Mouse (Mus musculus) MEL (cell line): ENCODE data around the gene Col25a1. TPM values are rescaled to one million over a fixed set of nuclear protein-coding genes. Genes with fewer than 3 reads are reported as not detected.

Source experiments
- DNase-seq: peaks from one replicate; pipeline ENCODE4 v3.0.0; 2011; ENCODE audit warnings: low read depth, low spot score
- H3K27ac ChIP-seq: 2 replicates; pipeline ENCODE4 v1.5.1; 2012; ENCODE audit warnings: low read depth, mild to moderate bottlenecking, control low read depth, low read length, moderate library complexity; ENCODE audit not compliant: control insufficient read depth
- H3K27me3 ChIP-seq, 2 experiments: fragments of 150-350 bp in 1 of 2; sonication (generic) in 1 of 2; 2 replicates each; pipeline ENCODE4 v1.6.1; 2012; ENCODE audit warnings: low read length in 2 of 2, mild to moderate bottlenecking in 2 of 2, improper control_type of control experiment in 1 of 2, moderate library complexity in 1 of 2; ENCODE audit not compliant: insufficient read depth in 2 of 2, control insufficient read depth in 1 of 2
- H3K36me3 ChIP-seq, 2 experiments: 2 replicates each; pipeline ENCODE4 v1.6.1; 2012 to 2014; ENCODE audit warnings: low read length in 2 of 2, improper control_type of control experiment in 1 of 2, inconsistent platforms in 1 of 2, mild to moderate bottlenecking in 1 of 2; ENCODE audit not compliant: insufficient read depth in 2 of 2, control insufficient read depth in 1 of 2
- H3K4me1 ChIP-seq, 2 experiments: fragments of 150-350 bp in 1 of 2; sonication (generic) in 1 of 2; 2 replicates each; pipeline ENCODE4 v1.6.1; 2012; ENCODE audit warnings: low read length in 2 of 2, improper control_type of control experiment in 1 of 2, mild to moderate bottlenecking in 1 of 2; ENCODE audit not compliant: insufficient read depth in 2 of 2, control insufficient read depth in 1 of 2
- H3K4me3 ChIP-seq, 2 experiments: fragments of 150-350 bp in 1 of 2; sonication (generic) in 1 of 2; 2 replicates each; pipeline ENCODE4 v1.5.1; 2012; ENCODE audit warnings: low read depth in 2 of 2, low read length in 2 of 2, mild to moderate bottlenecking in 2 of 2, moderate library complexity in 2 of 2, control low read depth in 1 of 2, improper control_type of control experiment in 1 of 2; ENCODE audit not compliant: control insufficient read depth in 1 of 2, insufficient read depth in 1 of 2
- H3K79me2 ChIP-seq: 2 replicates; pipeline ENCODE4 v1.6.1; 2012; ENCODE audit warnings: mild to moderate bottlenecking, low read length, moderate library complexity; ENCODE audit not compliant: control insufficient read depth, poor library complexity, insufficient read depth
- H3K9ac ChIP-seq: 2 replicates; pipeline ENCODE4 v1.6.1; 2012; ENCODE audit warnings: low read depth, mild to moderate bottlenecking, control low read depth, low read length, moderate library complexity; ENCODE audit not compliant: control insufficient read depth, poor library complexity, severe bottlenecking
- H3K9me3 ChIP-seq: fragments of 150-350 bp; sonication (generic); replicated peaks from 2 replicates; pipeline ENCODE4 v1.6.1; 2012; ENCODE audit warnings: mild to moderate bottlenecking, low read length, improper control_type of control experiment, moderate library complexity; ENCODE audit not compliant: insufficient read depth
- CTCF ChIP-seq, 3 experiments: IDR thresholded peaks in 2 of 3; conservative IDR thresholded peaks in 1 of 3; 2 replicates each; pipeline ENCODE4 v1.5.1; 2011 to 2012; ENCODE audit warnings: low read length in 3 of 3, low read depth in 2 of 3, mild to moderate bottlenecking in 2 of 3, improper control_type of control experiment in 1 of 3, inconsistent platforms in 1 of 3, mixed read lengths in 1 of 3, moderate library complexity in 1 of 3; ENCODE audit not compliant: control insufficient read depth in 1 of 3, insufficient read depth in 1 of 3, poor library complexity in 1 of 3, severe bottlenecking in 1 of 3
- E2F4 ChIP-seq: IDR thresholded peaks from 2 replicates; pipeline ENCODE4 v1.6.1; 2011; ENCODE audit warnings: low read depth, low read length, improper control_type of control experiment, borderline replicate concordance
- ELF1 ChIP-seq: IDR thresholded peaks from 2 replicates; pipeline ENCODE4 v1.6.1; 2014; ENCODE audit warnings: low read depth, mild to moderate bottlenecking, inconsistent platforms, low read length, improper control_type of control experiment, moderate library complexity
- GABPA ChIP-seq: IDR thresholded peaks from 2 replicates; pipeline ENCODE4 v1.6.1; 2012; ENCODE audit warnings: low read depth, mild to moderate bottlenecking, inconsistent platforms, low read length, improper control_type of control experiment, moderate library complexity
- GATA1 ChIP-seq: IDR thresholded peaks from 2 replicates; pipeline ENCODE4 v1.6.1; 2011; ENCODE audit warnings: low read depth, low read length, improper control_type of control experiment
- HCFC1 ChIP-seq: IDR thresholded peaks from 2 replicates; pipeline ENCODE4 v1.6.1; 2012; ENCODE audit warnings: low read depth, mild to moderate bottlenecking, inconsistent platforms, low read length, improper control_type of control experiment, moderate library complexity
- MAFK ChIP-seq: IDR thresholded peaks from 2 replicates; pipeline ENCODE4 v1.6.1; 2011; ENCODE audit warnings: low read depth, mild to moderate bottlenecking, low read length, improper control_type of control experiment, borderline replicate concordance
- MEF2A ChIP-seq: IDR thresholded peaks from 2 replicates; pipeline ENCODE4 v1.6.1; 2014; ENCODE audit warnings: low read depth, mild to moderate bottlenecking, inconsistent platforms, low read length, improper control_type of control experiment; ENCODE audit not compliant: poor library complexity, insufficient replicate concordance, severe bottlenecking; ENCODE audit errors: extremely low read depth
- MXI1 ChIP-seq: IDR thresholded peaks from 2 replicates; pipeline ENCODE4 v1.6.1; 2011; ENCODE audit warnings: mild to moderate bottlenecking, low read depth, low read length, improper control_type of control experiment
- POLR2A ChIP-seq, 2 experiments: IDR thresholded peaks; 2 replicates each; pipeline ENCODE4 v1.6.1; 2011 to 2012; ENCODE audit warnings: low read length in 2 of 2, mild to moderate bottlenecking in 2 of 2, control low read depth in 1 of 2, improper control_type of control experiment in 1 of 2, low read depth in 1 of 2, moderate library complexity in 1 of 2; ENCODE audit not compliant: control insufficient read depth in 1 of 2, insufficient read depth in 1 of 2, poor library complexity in 1 of 2
- POLR2AphosphoS2 ChIP-seq: IDR thresholded peaks from 2 replicates; pipeline ENCODE4 v1.6.1; 2011; ENCODE audit warnings: low read length, improper control_type of control experiment
- RCOR1 ChIP-seq: IDR thresholded peaks from 2 replicates; pipeline ENCODE4 v1.6.1; 2012; ENCODE audit warnings: low read depth, mild to moderate bottlenecking, inconsistent platforms, low read length, improper control_type of control experiment
- TBP ChIP-seq: IDR thresholded peaks from 2 replicates; pipeline ENCODE4 v1.8.0; 2011; ENCODE audit warnings: low read depth, low read length, improper control_type of control experiment
- USF1 ChIP-seq: IDR thresholded peaks from 2 replicates; pipeline ENCODE4 v1.6.1; 2014; ENCODE audit warnings: low read depth, mild to moderate bottlenecking, inconsistent platforms, low read length, improper control_type of control experiment, moderate library complexity
- ZC3H11A ChIP-seq: IDR thresholded peaks from 2 replicates; pipeline ENCODE4 v1.6.1; 2012; ENCODE audit warnings: low read depth, mild to moderate bottlenecking, inconsistent platforms, low read length, improper control_type of control experiment
- ZKSCAN1 ChIP-seq: IDR thresholded peaks from 2 replicates; pipeline ENCODE4 v1.6.1; 2012; ENCODE audit warnings: low read depth, mild to moderate bottlenecking, inconsistent platforms, low read length, improper control_type of control experiment, moderate library complexity
- polyA plus RNA-seq, 2 experiments: library from polyadenylated mRNA; stranded (reverse) in 1 of 2; unstranded in 1 of 2; fragments of >175 nt in 1 of 2; fragments of >200 nt in 1 of 2; gene quantifications; 2 replicates each; pipeline versions ENCODE4 v1.2.1 to v1.2.4; 2012; ENCODE audit warnings: low replicate concordance in 2 of 2, low read depth in 1 of 2; ENCODE audit not compliant: insufficient read length in 2 of 2, insufficient read depth in 1 of 2, missing spikeins in 1 of 2
- total RNA-seq: library from RNA; depleted of rRNA; stranded (reverse); fragments of 300-350 nt; gene quantifications from 2 replicates; pipeline ENCODE4 v1.2.3, GENCODE M21; 2012; rRNA removed

The Col25a1 gene
- total RNA-seq (not detected in 2 replicates), polyA plus RNA-seq (not detected)

GRCm38 (mm10) chr3:130131201-130131600, at the start of gene Col25a1:
Col25a1 (plus strand) TSS chr3:130131501.
- Histone ChIP-seq H3K4me3 (no peak within 1 kb of the TSS), H3K9me3 (no peaks in the 10 kb centered on the region), H3K9ac (no peak within 1 kb of the TSS), H3K27ac (no peak within 1 kb of the TSS), H3K27me3 (no peaks in the 10 kb centered on the region), H3K36me3 (no peaks in the 10 kb centered on the region), H3K4me1 (no peaks in the 10 kb centered on the region), H3K79me2 (no peaks in the 10 kb centered on the region)
- DNase-seq = no peak
- no peak for TF ChIP-seq ZKSCAN1
- no peak for TF ChIP-seq CTCF (IDR thresholded peaks at IDR 0.05 in 2 of 3, conservative IDR thresholded peaks at IDR 0.05 in 1 of 3; ENCODE audit: control insufficient read depth in 1 of 3, insufficient read depth in 1 of 3, low read depth in 2 of 3, low read length in 3 of 3, poor library complexity in 1 of 3, severe bottlenecking in 1 of 3)
- no peak for TF ChIP-seq ELF1
- TF ChIP-seq USF1 = no peak
- TF ChIP-seq GATA1 = no peak
- TF ChIP-seq RCOR1 = no peak
- no peak for TF ChIP-seq MXI1
- no peak for TF ChIP-seq MEF2A
- TF ChIP-seq TBP = no peak
- no peak for TF ChIP-seq POLR2AphosphoS2
- TF ChIP-seq E2F4 = no peak
- no peak for TF ChIP-seq POLR2A (IDR thresholded peaks at IDR 0.05; ENCODE audit: control insufficient read depth in 1 of 2, insufficient read depth in 1 of 2, low read depth in 1 of 2, low read length in 2 of 2, poor library complexity in 1 of 2)
- TF ChIP-seq GABPA = no peak
- TF ChIP-seq ZC3H11A = no peak
- TF ChIP-seq HCFC1 = no peak

DNA sequence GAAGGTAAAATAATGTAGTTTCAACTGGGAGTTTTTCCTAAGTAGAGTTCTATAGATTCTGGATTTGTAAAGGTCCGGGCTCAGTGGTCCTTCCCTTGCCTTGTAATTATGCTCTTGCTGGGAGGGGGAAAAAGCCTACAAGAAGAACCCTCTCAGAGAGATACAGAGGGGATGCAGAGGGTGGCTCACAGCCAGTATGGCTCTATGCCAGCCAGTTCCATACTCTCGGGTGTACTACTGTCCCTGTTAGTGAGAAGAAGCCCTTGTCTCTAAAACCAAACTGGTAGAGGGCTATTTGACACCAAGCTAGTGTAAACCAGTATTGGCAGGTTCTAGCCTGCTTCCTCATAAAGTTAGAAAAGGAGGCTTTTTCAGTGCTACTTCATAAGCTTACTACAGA, 48.0 kb upstream of the Col25a1 start:
- Histone ChIP-seq H3K79me2 (no peaks in the 10 kb centered on the region), H3K27ac (no peak overlapping the region), H3K4me3 (no peak overlapping the region), H3K9ac (no peak overlapping the region), H3K36me3 (no peaks in the 10 kb centered on the region), H3K27me3 (peaks cover 0 to 5% of the 10 kb centered on the region in 2 experiments; a peak in 2 of 4 replicates), H3K9me3 (no peaks in the 10 kb centered on the region), H3K4me1 (no peaks in the 10 kb centered on the region)
- TF ChIP-seq MAFK = no peak
- no peak for TF ChIP-seq ZKSCAN1
- no peak for TF ChIP-seq HCFC1
- TF ChIP-seq E2F4 = no peak
- TF ChIP-seq ZC3H11A = no peak
- no peak for TF ChIP-seq POLR2A (IDR thresholded peaks at IDR 0.05; ENCODE audit: control insufficient read depth in 1 of 2, insufficient read depth in 1 of 2, low read depth in 1 of 2, low read length in 2 of 2, poor library complexity in 1 of 2)
- no peak for TF ChIP-seq POLR2AphosphoS2
- TF ChIP-seq RCOR1 = no peak
- DNase-seq = no peak
